Mouse (Mus musculus) spleen, adult 12 weeks (tissue): ENCODE results near the gene Plcb4.

Experiments used
- DNase-seq: peaks from one replicate; pipeline ENCODE4 v3.0.0; 2022; ENCODE audit warnings: low spot score

The Plcb4 gene

GRCm38 (mm10) chr2:136012759-136013158, 353.9 kb downstream of the Plcb4 start:
- no peak for DNase-seq

GRCm38 (mm10) chr2:136048464-136048863, 389.7 kb downstream of the Plcb4 start:
- DNase-seq: no peak

GRCm38 (mm10) chr2:136050793-136051615, 392.2 kb downstream of the Plcb4 start:
- DNase-seq: no peak

GRCm38 (mm10) chr2:136051688-136052289, 393.0 kb downstream of the Plcb4 start, which contains the start of gene Lamp5:
Gene Lamp5 (plus strand): TSS chr2:136052239.
- no peak for DNase-seq

- no peak for DNase-seq
These were observed 399.1 kb downstream of the Plcb4 start for GRCm38 (mm10) chr2:136057861-136058331.

GRCm38 (mm10) chr2:136058398-136058797, 399.6 kb downstream of the Plcb4 start:
- no peak for DNase-seq

- DNase-seq: no peak
These were observed 400.3 kb downstream of the Plcb4 start for GRCm38 (mm10) chr2:136059029-136059669.
